Mouse (Mus musculus) kidney, embryonic 14.5 days (tissue): ENCODE results near the gene Ppcdc. TPM values are rescaled to one million over a fixed set of nuclear protein-coding genes. Genes with fewer than 3 reads are reported as not detected.
"Not testable (repeated sequence)": the region's sequence is repeated elsewhere in the genome, so short reads cannot be mapped to it uniquely, and the experiment has no call there.

Experiments
- ATAC-seq: fragments of 200-750 bp; cut with Nextera tagmentation; 2 replicates; pipeline ENCODE4 v1.8.0; 2017; ENCODE audit warnings: moderate number of reproducible peaks, mild to moderate bottlenecking, moderate TSS enrichment, moderate library complexity; ENCODE audit not compliant: low FRiP score, low TSS enrichment
- H3K27ac ChIP-seq: fragments of 300-500 bp; sonication (generic); 2 replicates; pipeline ENCODE4 v1.5.1; 2014; ENCODE audit warnings: low read depth, mild to moderate bottlenecking, low read length, moderate library complexity, mixed read lengths
- H3K27me3 ChIP-seq: fragments of 300-500 bp; sonication (generic); 2 replicates; pipeline ENCODE4 v1.6.1; 2014; ENCODE audit warnings: mild to moderate bottlenecking, low read length; ENCODE audit not compliant: control insufficient read depth, insufficient read depth
- H3K36me3 ChIP-seq: fragments of 300-500 bp; sonication (generic); 2 replicates; pipeline ENCODE4 v1.6.1; 2014; ENCODE audit warnings: low read length, mixed read lengths; ENCODE audit not compliant: control insufficient read depth, insufficient read depth
- H3K4me1 ChIP-seq: fragments of 300-500 bp; sonication (generic); 2 replicates; pipeline ENCODE4 v1.6.1; 2014; ENCODE audit warnings: low read length, mixed read lengths; ENCODE audit not compliant: control insufficient read depth, insufficient read depth
- H3K4me2 ChIP-seq: fragments of 300-500 bp; sonication (generic); replicated peaks from 2 replicates; pipeline ENCODE4 v1.6.1; 2014; ENCODE audit warnings: low read depth, mild to moderate bottlenecking, low read length
- H3K4me3 ChIP-seq: fragments of 300-500 bp; sonication (generic); 2 replicates; pipeline ENCODE4 v1.5.1; 2014; ENCODE audit warnings: mild to moderate bottlenecking, low read length
- H3K9ac ChIP-seq: fragments of 300-500 bp; sonication (generic); 2 replicates; pipeline ENCODE4 v1.6.1; 2014; ENCODE audit warnings: low read depth, mild to moderate bottlenecking, low read length, moderate library complexity
- H3K9me3 ChIP-seq: fragments of 300-500 bp; sonication (generic); 2 replicates; pipeline ENCODE4 v1.6.1; 2016; ENCODE audit warnings: low read length; ENCODE audit not compliant: control insufficient read depth
- WGBS: fragments of 180-500 bp; shearing (Covaris S2); extraction: QIAGEN DNeasy Blood & Tissue Kit; methylation state at CpG from one replicate; pipeline ENCODE4 v1.1.7; 2014; 5-methylcytosine and 5-hydroxymethylcytosine counted together
- polyA plus RNA-seq: library from polyadenylated mRNA; unstranded; fragments of >200 nt; fragmentation: Nextera tagmentation; extraction: Ambion mirVana; gene quantifications from 2 replicates; pipeline ENCODE4 v1.2.1, GENCODE M21; 2014

The Ppcdc gene
- polyA plus RNA-seq, 1 experiment from 2014 or later, result 30.4 TPM

GRCm38 (mm10) chr9:57434405-57435165 is 5.3 kb downstream of the Ppcdc start:
- H3K9ac ChIP-seq, result no peak overlapping the region

GRCm38 (mm10) chr9:57433097-57434032 is 6.6 kb downstream of the Ppcdc start:
- H3K4me2 ChIP-seq, result no peak overlapping the region
- H3K4me1 ChIP-seq, result peaks cover 22% of the 10 kb centered on the region
- peak overlapping the region; percentile 56 for H3K27ac ChIP-seq
- no peak overlapping the region for H3K4me3 ChIP-seq
- H3K27me3 ChIP-seq, result no peaks in the 10 kb centered on the region
- H3K9ac ChIP-seq, result peak overlapping the region; percentile 28; the same call in 1 of the 2 replicates
- 7% methylated on average over 11 of the region's 11 CpGs for WGBS
- no peaks in the 10 kb centered on the region for H3K9me3 ChIP-seq
- H3K36me3 ChIP-seq, result no peaks in the 10 kb centered on the region
- peak; percentile 76 for ATAC-seq

More at GRCm38 (mm10) chr9:57434405-57435165, 5.3 kb downstream of the Ppcdc start:
- Histone ChIP-seq H3K4me2 (no peak overlapping the region), H3K27me3 (no peaks in the 10 kb centered on the region), H3K27ac (no peak overlapping the region), H3K4me1 (peaks cover 27% of the 10 kb centered on the region), H3K4me3 (no peak overlapping the region), H3K36me3 (no peaks in the 10 kb centered on the region), H3K9me3 (no peaks in the 10 kb centered on the region)
- no peak for ATAC-seq
- 89% methylated on average over 11 of the region's 11 CpGs for WGBS

GRCm38 (mm10) chr9:57432480-57432879 is 7.4 kb downstream of the Ppcdc start:
- peaks cover 14% of the 10 kb centered on the region for H3K4me1 ChIP-seq
- peak overlapping the region; percentile 56; the same call in 1 of the 2 replicates for H3K27ac ChIP-seq
- H3K4me3 ChIP-seq, result no peak overlapping the region
- WGBS, result 90% methylated on average over 3 of the region's 3 CpGs
- no peaks in the 10 kb centered on the region for H3K27me3 ChIP-seq
- H3K9ac ChIP-seq, result no peak overlapping the region
- H3K36me3 ChIP-seq, result no peaks in the 10 kb centered on the region
- ATAC-seq, result no peak
- no peak overlapping the region for H3K4me2 ChIP-seq
- no peaks in the 10 kb centered on the region for H3K9me3 ChIP-seq

GRCm38 (mm10) chr9:57431202-57431601 is 8.7 kb downstream of the Ppcdc start:
- Histone ChIP-seq H3K4me1 (peaks cover 8% of the 10 kb centered on the region), H3K27ac (no peak overlapping the region), H3K4me3 (no peak overlapping the region), H3K9me3 (no peaks in the 10 kb centered on the region), H3K36me3 (no peaks in the 10 kb centered on the region), H3K9ac (no peak overlapping the region), H3K4me2 (no peak overlapping the region), H3K27me3 (no peaks in the 10 kb centered on the region)
- WGBS, result 25% methylated on average over 9 of the region's 9 CpGs
- no peak for ATAC-seq

- no peak overlapping the region for H3K9ac ChIP-seq
- ATAC-seq, result no peak
Observed at GRCm38 (mm10) chr9:57428391-57428790, 11.5 kb downstream of the Ppcdc start.

GRCm38 (mm10) chr9:57427937-57428336 is 12.0 kb downstream of the Ppcdc start:
- H3K4me3 ChIP-seq, result no peak overlapping the region
- no peak for ATAC-seq
- no peaks in the 10 kb centered on the region for H3K27me3 ChIP-seq
- H3K4me2 ChIP-seq, result no peak overlapping the region
- H3K9ac ChIP-seq, result no peak overlapping the region
- no peaks in the 10 kb centered on the region for H3K9me3 ChIP-seq
- H3K4me1 ChIP-seq, result peaks cover 7% of the 10 kb centered on the region
- no peaks in the 10 kb centered on the region for H3K36me3 ChIP-seq
- H3K27ac ChIP-seq, result no peak overlapping the region
- 68% methylated on average over 4 of the region's 4 CpGs for WGBS

More at GRCm38 (mm10) chr9:57428391-57428790, 11.5 kb downstream of the Ppcdc start:
- H3K4me1 ChIP-seq, result peaks cover 11% of the 10 kb centered on the region
- H3K4me3 ChIP-seq, result no peak overlapping the region
- no peak overlapping the region for H3K27ac ChIP-seq
- 64% methylated on average over 4 of the region's 4 CpGs for WGBS
- no peaks in the 10 kb centered on the region for H3K27me3 ChIP-seq
- no peak overlapping the region for H3K4me2 ChIP-seq
- no peaks in the 10 kb centered on the region for H3K9me3 ChIP-seq
- no peaks in the 10 kb centered on the region for H3K36me3 ChIP-seq

- not testable (repeated sequence) for H3K4me3 ChIP-seq, ATAC-seq, H3K36me3 ChIP-seq, H3K4me2 ChIP-seq, H3K27ac ChIP-seq, H3K9me3 ChIP-seq, H3K4me1 ChIP-seq, H3K9ac ChIP-seq, H3K27me3 ChIP-seq
- over 99% methylated on average over 4 of the region's 4 CpGs for WGBS
Observed at GRCm38 (mm10) chr9:57427123-57427522, 12.8 kb downstream of the Ppcdc start.

- Histone ChIP-seq H3K4me1 (peaks cover 23% of the 10 kb centered on the region), H3K4me2 (no peak overlapping the region), H3K36me3 (no peaks in the 10 kb centered on the region), H3K27ac (peak overlapping the region; percentile 51; the same call in 1 of the 2 replicates), H3K9me3 (no peaks in the 10 kb centered on the region), H3K9ac (no peak overlapping the region), H3K4me3 (no peak overlapping the region), H3K27me3 (no peaks in the 10 kb centered on the region)
- 74% methylated on average over 3 of the region's 3 CpGs for WGBS
- no peak for ATAC-seq
Observed at GRCm38 (mm10) chr9:57425116-57425515, 14.8 kb downstream of the Ppcdc start.

- Histone ChIP-seq H3K9me3 (no peaks in the 10 kb centered on the region), H3K27me3 (no peaks in the 10 kb centered on the region), H3K4me1 (peaks cover 29% of the 10 kb centered on the region), H3K27ac (no peak overlapping the region), H3K4me2 (no peak overlapping the region), H3K36me3 (no peaks in the 10 kb centered on the region), H3K9ac (no peak overlapping the region), H3K4me3 (no peak overlapping the region)
- whole genome bisulfite sequencing, result 48% methylated on average over 6 of the region's 6 CpGs
- ATAC-seq, result no peak
Observed at GRCm38 (mm10) chr9:57424066-57424465, 15.9 kb downstream of the Ppcdc start.
